ENCODE assay signal across 8 mouse cellular contexts in the genomic region with DNA sequence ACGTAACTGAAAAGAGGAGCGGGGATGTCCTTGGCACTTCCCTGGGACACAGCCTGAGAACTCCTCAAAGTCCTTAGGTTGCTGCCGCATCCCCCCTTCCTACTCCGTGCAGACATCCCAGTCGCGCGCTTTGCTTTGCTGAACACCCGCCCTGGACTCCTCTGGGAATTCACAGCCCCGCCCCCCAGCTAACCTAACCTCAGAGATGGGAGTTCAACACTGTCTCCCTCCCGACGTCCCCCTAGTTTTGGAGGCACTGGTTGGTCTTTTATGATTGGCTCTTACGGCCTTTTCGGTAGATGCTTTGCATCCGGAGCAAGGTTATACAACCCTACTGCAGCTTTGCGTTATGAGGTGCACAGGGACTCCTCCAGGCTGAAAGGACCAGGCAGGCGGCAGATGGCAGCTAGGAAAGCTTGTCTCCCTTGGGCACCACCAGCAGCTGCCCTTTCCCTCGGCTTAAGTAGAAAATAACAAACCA. TPM values are rescaled to one million over a fixed set of nuclear protein-coding genes. Genes with fewer than 3 reads are reported as not detected.
DNase-seq lines count a peak whose midpoint lies in the region; ATAC-seq and TF ChIP-seq lines count a peak whose summit lies in the region.

No protein-coding gene starts in this region.

- H3K4me2 ChIP-seq in kidney, embryonic 14.5 days (replicated peaks; ENCODE audit: low read depth, low read length), result peak overlapping the region; percentile 85
- peak overlapping the region; percentile 61; the same call in 1 of the 2 replicates for H3K4me2 ChIP-seq in liver, embryonic 15.5 days

- ATAC-seq in frontal cortex, adult (ENCODE audit: low TSS enrichment), result peak; percentile 85
- peak; percentile 49 for ATAC-seq in kidney, embryonic 14.5 days (ENCODE audit: low FRiP score, low TSS enrichment)
- no peak for ATAC-seq in liver, embryonic 15.5 days (ENCODE audit: insufficient read depth)

- no peaks in the 10 kb centered on the region for H3K9me3 ChIP-seq in ES-E14 (ENCODE audit: control insufficient read depth, insufficient read depth, low read depth, low read length)
- no peaks in the 10 kb centered on the region for H3K9me3 ChIP-seq in kidney, embryonic 14.5 days (ENCODE audit: control insufficient read depth, low read length)
- no peaks in the 10 kb centered on the region for H3K9me3 ChIP-seq in liver, embryonic 15.5 days (replicated peaks)

- no peak overlapping the region for H3K9ac ChIP-seq in ES-E14 (ENCODE audit: insufficient read depth, low read depth, low read length, poor library complexity, severe bottlenecking)
- peak overlapping the region; percentile 56 for H3K9ac ChIP-seq in kidney, embryonic 14.5 days (ENCODE audit: low read depth, low read length)
- H3K9ac ChIP-seq in liver, embryonic 15.5 days, result no peak overlapping the region

- peaks cover 2% of the 10 kb centered on the region in 2 experiments; a peak in 1 of 4 replicates for H3K4me1 ChIP-seq in ES-E14 (ENCODE audit: control insufficient read depth in 2 of 2, insufficient read depth in 2 of 2, low read length in 2 of 2, poor library complexity in 1 of 2)
- peaks cover 9% of the 10 kb centered on the region; the same call in 1 of the 2 replicates for H3K4me1 ChIP-seq in kidney, embryonic 14.5 days (ENCODE audit: control insufficient read depth, insufficient read depth, low read length)
- H3K4me1 ChIP-seq in liver, embryonic 15.5 days (replicated peaks), result no peaks in the 10 kb centered on the region

- in situ Hi-C loops in ES-E14 (cut with MboI; ENCODE audit: low sequenced_read_pairs in 2 of 2, unreplicated experiment in 2 of 2), result loop anchor here in 1 of 2 experiments (5.0 kb wide), 1 partner anchor 99 kb away; no protein-coding TSS in a partner anchor

- H3K4me3 ChIP-seq in ES-E14 (ENCODE audit: insufficient read depth in 1 of 2, low read depth in 1 of 2, low read length in 2 of 2, poor library complexity in 1 of 2, severe bottlenecking in 1 of 2), result peak overlapping the region; percentile 64 to 73
- H3K4me3 ChIP-seq in kidney, embryonic 14.5 days (ENCODE audit: low read length), result peak overlapping the region; percentile 59
- no peak overlapping the region for H3K4me3 ChIP-seq in liver, embryonic 15.5 days (replicated peaks)

- no peaks in the 10 kb centered on the region for H3K36me3 ChIP-seq in ES-E14 (ENCODE audit: control insufficient read depth, insufficient read depth, low read length, poor library complexity, severe bottlenecking)
- H3K36me3 ChIP-seq in kidney, embryonic 14.5 days (ENCODE audit: control insufficient read depth, insufficient read depth, low read length), result no peaks in the 10 kb centered on the region
- H3K36me3 ChIP-seq in liver, embryonic 15.5 days (replicated peaks), result no peaks in the 10 kb centered on the region

- peak; percentile 47 for DNase-seq in ES-E14 (ENCODE audit: low read depth, low spot score)
- DNase-seq in cerebellum, adult 18-20 months, result peak; percentile 84 to 89
- DNase-seq in retina, embryonic 14.5 days (ENCODE audit: low spot score), result peak; percentile 68
- DNase-seq in natural killer cell, adult 2 months (ENCODE audit: low spot score in 2 of 2), result no peak
- DNase-seq in B cell, adult 2 months, result no peak

- under 1% methylated on average over 17 of the region's 17 CpGs for WGBS in kidney, embryonic 14.5 days
- 2% methylated on average over 17 of the region's 17 CpGs for WGBS in liver, embryonic 15.5 days (ENCODE audit: insufficient replicate concordance)

- H3K27ac ChIP-seq in ES-E14 (ENCODE audit: insufficient read depth, low read depth, low read length, poor library complexity, severe bottlenecking), result no peak overlapping the region
- H3K27ac ChIP-seq in kidney, embryonic 14.5 days (ENCODE audit: low read depth, low read length), result peak overlapping the region; percentile 32; the same call in 1 of the 2 replicates
- H3K27ac ChIP-seq in liver, embryonic 15.5 days (replicated peaks), result no peak overlapping the region

- H3K27me3 ChIP-seq in kidney, embryonic 14.5 days (ENCODE audit: control insufficient read depth, insufficient read depth, low read length), result peaks cover 10% of the 10 kb centered on the region
- H3K27me3 ChIP-seq in liver, embryonic 15.5 days, result peaks cover 46% of the 10 kb centered on the region

TF ChIP-seq in ES-E14, 5 proteins besides CTCF, POLR2A, EP300 and RAD21:
- TF ChIP-seq ZC3H11A (IDR thresholded peaks at IDR 0.05; ENCODE audit: borderline replicate concordance, low read depth, low read length), result no peak
- no peak for TF ChIP-seq ZNF384 (IDR thresholded peaks at IDR 0.05; ENCODE audit: low read depth, low read length)
- TF ChIP-seq CHD2 (IDR thresholded peaks at IDR 0.05; ENCODE audit: low read depth, low read length), result no peak
TF ChIP-seq in ES-E14: peak in this region for 0.

RNA-seq across cellular contexts. Expression of gene Sgpp2, which starts 0.8 kb away (rescaled TPM):
- 0.22 and 0.63 TPM in 2 replicates for total RNA-seq in ES-E14 (2012; rRNA removed)
- 16.4 and 28.1 TPM in 2 replicates for polyA plus RNA-seq in kidney, embryonic 14.5 days (2014; fragmentation: Nextera tagmentation; extraction: Ambion mirVana)
- polyA plus RNA-seq in liver, embryonic 15.5 days (2015; fragmentation: Nextera tagmentation; extraction: Ambion mirVana), result 0.14 and 0.20 TPM in 2 replicates

Comparison
In these comparisons a context has a peak if more than half of its experiments do, and no peak if none do; other contexts are left out.
1. DNase-seq: peak in ES-E14 (single experiment), cerebellum, adult 18-20 months (2 of 2) and retina, embryonic 14.5 days (single experiment); none in natural killer cell, adult 2 months (0 of 2) and B cell, adult 2 months (0 of 2).
2. RNA of gene Sgpp2, which starts 0.8 kb away (polyA plus RNA-seq): 16.4 to 28.1 TPM in kidney, embryonic 14.5 days; 0.14 to 0.20 TPM in liver, embryonic 15.5 days; every median in the first group is over 10 times any median in the second.